Mouse (Mus musculus): ENCODE data around the gene C1qa.

- TF ChIP-seq CTCF (IDR thresholded peaks at IDR 0.05; ENCODE audit: low read depth): no peak
- no peak for TF ChIP-seq EP300 (IDR thresholded peaks at IDR 0.05; ENCODE audit: low read depth)
These were observed 6.3 kb upstream of the C1qa start for GRCm38 (mm10) chr4:136904767-136905539.
